Mouse (Mus musculus) heart, postnatal 0 days (tissue): ENCODE results near the gene Trub2. TPM values are rescaled to one million over a fixed set of nuclear protein-coding genes. Genes with fewer than 3 reads are reported as not detected.
A peak's percentile ranks its signal among the peaks of the same experiment; 100 is the strongest.

Experiments
- ATAC-seq: fragments of 200-750 bp; cut with Nextera tagmentation; 2 replicates; pipeline ENCODE4 v1.8.0; 2017; ENCODE audit warnings: low read depth, moderate number of reproducible peaks, moderate library complexity; ENCODE audit not compliant: insufficient read depth
- DNase-seq: peaks from one replicate; pipeline ENCODE4 v3.0.0-alpha.2; 2016; ENCODE audit warnings: low spot score
- H3K27ac ChIP-seq: fragments of 300-500 bp; sonication (generic); 2 replicates; pipeline ENCODE4 v1.5.1; 2014; ENCODE audit warnings: low read depth, mild to moderate bottlenecking
- H3K27me3 ChIP-seq: fragments of 300-500 bp; sonication (generic); 2 replicates; pipeline ENCODE4 v1.6.1; 2014; ENCODE audit warnings: low read length, mixed read lengths; ENCODE audit not compliant: control insufficient read depth, insufficient read depth
- H3K36me3 ChIP-seq: fragments of 300-500 bp; sonication (generic); replicated peaks from 2 replicates; pipeline ENCODE4 v1.6.1; 2014; ENCODE audit warnings: low read length, mixed read lengths; ENCODE audit not compliant: control insufficient read depth, insufficient read depth
- H3K4me1 ChIP-seq: fragments of 300-500 bp; sonication (generic); 2 replicates; pipeline ENCODE4 v1.6.1; 2014; ENCODE audit warnings: antibody characterized with exemption; ENCODE audit not compliant: control insufficient read depth, insufficient read depth
- H3K4me2 ChIP-seq: fragments of 300-500 bp; sonication (generic); 2 replicates; pipeline ENCODE4 v1.6.1; 2014; ENCODE audit warnings: low read depth, mild to moderate bottlenecking, low read length, moderate library complexity
- H3K4me3 ChIP-seq: fragments of 300-500 bp; sonication (generic); 2 replicates; pipeline ENCODE4 v1.5.1; 2014; ENCODE audit warnings: low read depth, low read length
- H3K9ac ChIP-seq: fragments of 300-500 bp; sonication (generic); replicated peaks from 2 replicates; pipeline ENCODE4 v1.6.1; 2014; ENCODE audit warnings: low read depth, low read length, mixed read lengths
- H3K9me3 ChIP-seq: fragments of 300-500 bp; sonication (generic); replicated peaks from 2 replicates; pipeline ENCODE4 v1.6.1; 2016; ENCODE audit warnings: low read length; ENCODE audit not compliant: control insufficient read depth
- CTCF ChIP-seq: IDR thresholded peaks from 2 replicates; pipeline ENCODE4 v1.5.1; 2016; ENCODE audit warnings: antibody characterized with exemption, control low read depth, low read depth
- EP300 ChIP-seq: IDR thresholded peaks from 2 replicates; pipeline ENCODE4 v1.6.1; 2016; ENCODE audit warnings: antibody characterized with exemption, low read depth
- WGBS: fragments of 180-500 bp; shearing (Covaris S2); extraction: QIAGEN DNeasy Blood & Tissue Kit; methylation state at CpG from one replicate; pipeline ENCODE4 v1.1.7; 2014; 5-methylcytosine and 5-hydroxymethylcytosine counted together
- polyA plus RNA-seq: library from polyadenylated mRNA; unstranded; fragments of >200 nt; fragmentation: Nextera tagmentation; extraction: Ambion mirVana; gene quantifications from 2 replicates; pipeline ENCODE4 v1.2.1, GENCODE M21; 2015
- total RNA-seq: library from RNA; depleted of rRNA; stranded (reverse); fragments of >200 nt; gene quantifications from 2 replicates; pipeline ENCODE4 v1.2.3, GENCODE M21; 2014; ENCODE audit warnings: low replicate concordance; rRNA removed

Trub2 gene
- 26.9 and 42.6 TPM in 2 replicates for total RNA-seq
- 16.7 and 20.2 TPM in 2 replicates for polyA plus RNA-seq

- Histone ChIP-seq H3K27me3 (no peaks in the 10 kb centered on the region), H3K9ac (peak within 1 kb of the TSS; percentile 58), H3K4me1 (peaks cover 9% of the 10 kb centered on the region; the same call in 1 of the 2 replicates), H3K9me3 (no peaks in the 10 kb centered on the region), H3K4me3 (peak within 1 kb of the TSS; percentile 70), H3K27ac (peak within 1 kb of the TSS; percentile 84), H3K36me3 (peaks cover 49% of the 10 kb centered on the region), H3K4me2 (peak within 1 kb of the TSS; percentile 79)
- TF ChIP-seq EP300 = no peak
- no peak for TF ChIP-seq CTCF
- DNase-seq (peak; percentile 70), ATAC-seq (peak; percentile 91)
- WGBS = under 1% methylated on average over 45 of the region's 45 CpGs
Measured at GRCm38 (mm10) chr2:29787937-29788681, at the start of gene Trub2. Gene Trub2 (minus strand): TSS chr2:29788502.

DNA sequence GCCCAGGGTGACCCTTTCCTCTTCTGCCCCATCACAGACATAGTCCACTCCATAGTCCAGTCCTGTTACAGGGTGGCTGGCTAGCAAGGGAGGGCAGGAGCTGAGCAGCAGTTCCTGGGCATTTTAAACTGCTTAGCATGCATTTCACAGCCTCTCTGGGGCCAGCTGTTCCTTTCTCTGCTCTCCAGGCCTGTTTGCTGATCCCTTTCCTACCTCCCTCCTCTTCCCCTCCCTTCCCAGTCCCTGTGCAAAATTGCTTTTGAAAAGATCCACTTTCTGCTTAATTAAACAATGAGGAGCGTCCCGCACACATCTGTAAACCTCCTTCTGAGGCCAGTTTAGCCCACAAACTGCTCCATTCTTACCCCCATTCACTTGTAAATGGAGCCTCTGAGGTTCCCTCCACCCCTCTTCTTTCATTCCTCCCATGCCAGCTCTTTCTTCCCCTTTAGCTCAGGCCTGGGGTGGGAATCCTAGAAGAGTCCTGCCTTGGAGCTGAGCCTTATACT lies 47.1 kb upstream of the Trub2 start:
- ATAC-seq = no peak
- Histone ChIP-seq H3K9me3 (no peaks in the 10 kb centered on the region), H3K36me3 (peaks cover 49% of the 10 kb centered on the region), H3K27ac (no peak overlapping the region), H3K9ac (no peak overlapping the region), H3K4me1 (no peaks in the 10 kb centered on the region), H3K4me2 (no peak overlapping the region), H3K4me3 (no peak overlapping the region), H3K27me3 (no peaks in the 10 kb centered on the region)
- DNase-seq = no peak
- WGBS = 71% methylated on average over 2 of the region's 2 CpGs
- TF ChIP-seq EP300 (no peak), CTCF (no peak)

DNA sequence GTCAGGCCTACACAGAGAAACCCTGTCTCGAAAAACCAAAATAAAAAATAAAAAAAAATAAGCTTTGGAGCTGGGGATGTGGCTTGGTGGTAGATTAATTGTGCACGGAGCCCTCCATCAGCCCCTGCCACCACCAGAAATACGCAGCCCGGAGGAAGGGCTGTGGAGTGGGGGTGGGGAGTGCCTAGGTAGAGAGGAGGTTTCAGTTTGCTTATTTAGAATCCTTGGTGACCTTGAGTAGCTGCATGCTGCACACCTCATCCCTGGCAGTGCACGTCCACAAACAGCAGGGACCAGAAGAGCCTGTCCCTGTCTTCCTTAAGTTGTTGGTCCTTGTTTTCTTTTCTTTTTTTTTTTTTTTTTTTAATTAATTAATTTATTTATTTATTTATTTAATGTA lies 45.5 kb upstream of the Trub2 start:
- TF ChIP-seq EP300 (no peak), CTCF (no peak)
- 95% methylated on average over 5 of the region's 5 CpGs for WGBS
- no peak for DNase-seq
- H3K4me1 ChIP-seq = no peaks in the 10 kb centered on the region
- no peak overlapping the region for H3K27ac ChIP-seq
- H3K27me3 ChIP-seq = no peaks in the 10 kb centered on the region
- H3K36me3 ChIP-seq = peaks cover 39% of the 10 kb centered on the region
- H3K4me2 ChIP-seq = no peak overlapping the region
- H3K9me3 ChIP-seq = no peaks in the 10 kb centered on the region
- ATAC-seq = no peak
- H3K4me3 ChIP-seq = no peak overlapping the region
- H3K9ac ChIP-seq = no peak overlapping the region

GRCm38 (mm10) chr2:29831106-29831505 lies 42.8 kb upstream of the Trub2 start:
- H3K4me3 ChIP-seq = no peak overlapping the region
- no peak for ATAC-seq
- TF ChIP-seq EP300 = no peak
- TF ChIP-seq CTCF = no peak

GRCm38 (mm10) chr2:29827709-29828024 lies 39.4 kb upstream of the Trub2 start:
- Histone ChIP-seq H3K4me3 (peak overlapping the region; percentile 72), H3K4me2 (peak overlapping the region; percentile 74), H3K9ac (peak overlapping the region; percentile 67), H3K27me3 (no peaks in the 10 kb centered on the region), H3K4me1 (peaks cover 16% of the 10 kb centered on the region), H3K9me3 (no peaks in the 10 kb centered on the region), H3K27ac (peak overlapping the region; percentile 58), H3K36me3 (peaks cover 2% of the 10 kb centered on the region)
- no peak for ATAC-seq
- no peak for TF ChIP-seq EP300
- TF ChIP-seq CTCF = no peak
- DNase-seq = no peak
- WGBS = 3% methylated on average over 12 of the region's 12 CpGs

More at GRCm38 (mm10) chr2:29831106-29831505, 42.8 kb upstream of the Trub2 start:
- DNase-seq = no peak
- Histone ChIP-seq H3K9ac (no peak overlapping the region), H3K4me2 (no peak overlapping the region), H3K9me3 (no peaks in the 10 kb centered on the region), H3K27ac (no peak overlapping the region), H3K36me3 (peaks cover 30% of the 10 kb centered on the region), H3K27me3 (no peaks in the 10 kb centered on the region), H3K4me1 (peaks cover 14% of the 10 kb centered on the region)
- WGBS = 84% methylated on average over 4 of the region's 4 CpGs
